Mouse (Mus musculus): ENCODE data around the gene Kcnj9. TPM values are rescaled to one million over a fixed set of nuclear protein-coding genes. Genes with fewer than 3 reads are reported as not detected.
A peak's percentile ranks its signal among the peaks of the same experiment; 100 is the strongest.

Kcnj9 gene
- total RNA-seq (2022): not detected

DNA sequence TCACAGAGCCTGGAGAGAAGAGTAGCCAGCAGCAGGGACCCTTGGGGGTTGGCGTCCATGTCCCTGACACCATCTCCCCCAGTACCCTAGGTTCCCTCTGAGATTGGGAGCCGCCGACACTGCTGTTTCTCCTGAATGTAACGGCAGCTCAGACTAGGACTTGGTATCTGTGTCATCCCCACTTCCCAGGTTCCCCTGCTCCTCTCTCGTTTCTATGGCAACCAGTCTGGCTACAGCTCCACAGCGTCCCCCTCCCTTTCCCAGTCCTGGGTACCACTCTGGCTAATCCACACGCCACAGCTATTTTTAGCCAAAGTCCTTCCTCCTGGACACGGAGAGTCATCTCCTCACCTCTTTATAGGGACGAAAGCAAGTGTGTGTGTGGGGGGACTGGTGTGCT is at the start of gene Kcnj9:
Kcnj9 (minus strand) TSS at position 188 of the 400 bp plus-strand sequence.
- no peak for DNase-seq (ENCODE audit: low spot score in 2 of 2)

DNA sequence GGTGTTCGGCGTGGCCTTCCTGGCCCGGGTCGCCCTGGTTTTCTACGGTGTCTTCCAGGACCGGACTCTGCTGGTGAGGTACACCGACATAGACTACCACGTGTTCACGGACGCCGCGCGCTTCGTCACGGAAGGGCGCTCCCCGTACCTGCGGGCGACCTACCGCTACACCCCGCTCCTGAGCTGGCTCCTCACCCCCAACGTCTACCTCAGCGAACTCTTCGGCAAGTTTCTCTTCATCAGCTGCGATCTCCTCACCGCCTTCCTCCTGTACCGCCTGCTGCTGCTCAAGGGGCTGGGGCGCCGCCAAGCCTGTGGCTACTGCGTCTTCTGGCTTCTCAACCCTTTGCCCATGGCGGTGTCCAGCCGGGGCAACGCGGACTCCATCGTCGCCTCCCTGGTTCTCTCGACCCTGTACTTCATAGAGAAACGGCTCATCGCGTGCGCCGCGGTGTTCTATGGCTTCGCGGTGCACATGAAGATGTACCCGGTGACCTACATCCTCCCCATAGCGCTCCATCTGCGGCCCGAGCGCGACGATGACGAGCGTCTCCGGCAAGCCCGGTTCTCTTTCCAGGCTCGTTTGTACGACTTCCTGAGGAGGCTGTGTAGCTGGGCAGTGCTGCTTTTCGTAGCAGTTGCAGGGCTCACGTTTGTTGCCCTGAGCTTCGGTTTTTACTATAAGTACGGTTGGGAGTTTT is 47.8 kb upstream of the Kcnj9 start:
- DNase-seq (ENCODE audit: low spot score in 2 of 2): no peak

DNA sequence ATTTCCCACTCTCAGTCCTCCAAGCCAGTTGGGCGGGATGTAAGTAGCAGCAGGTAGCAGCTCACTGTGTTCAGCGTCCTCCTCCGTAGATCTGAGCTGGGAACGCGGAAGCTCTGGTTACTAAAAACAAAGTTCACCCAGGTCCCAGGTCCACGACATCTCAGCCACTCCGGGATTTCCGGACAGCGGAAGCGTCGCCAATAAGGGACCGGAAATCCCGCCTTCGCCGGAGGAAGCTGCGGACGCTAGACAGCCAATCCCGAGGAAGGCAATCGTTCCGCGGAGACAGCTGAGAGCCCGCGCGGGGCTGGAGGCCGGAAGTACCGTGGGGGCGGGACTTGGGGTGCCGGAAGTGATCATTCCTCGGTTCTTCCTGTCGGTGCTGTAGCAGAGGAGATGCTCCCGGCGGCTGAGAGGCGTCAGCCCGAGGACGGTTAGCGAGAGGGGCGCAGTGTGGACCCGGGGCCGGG is 47.1 kb upstream of the Kcnj9 start, which contains the start of gene Pigm:
Pigm (plus strand) TSS at position 349 of the 470 bp plus-strand sequence.
- DNase-seq (ENCODE audit: low spot score in 2 of 2): peak; percentile 95 to 96

DNA sequence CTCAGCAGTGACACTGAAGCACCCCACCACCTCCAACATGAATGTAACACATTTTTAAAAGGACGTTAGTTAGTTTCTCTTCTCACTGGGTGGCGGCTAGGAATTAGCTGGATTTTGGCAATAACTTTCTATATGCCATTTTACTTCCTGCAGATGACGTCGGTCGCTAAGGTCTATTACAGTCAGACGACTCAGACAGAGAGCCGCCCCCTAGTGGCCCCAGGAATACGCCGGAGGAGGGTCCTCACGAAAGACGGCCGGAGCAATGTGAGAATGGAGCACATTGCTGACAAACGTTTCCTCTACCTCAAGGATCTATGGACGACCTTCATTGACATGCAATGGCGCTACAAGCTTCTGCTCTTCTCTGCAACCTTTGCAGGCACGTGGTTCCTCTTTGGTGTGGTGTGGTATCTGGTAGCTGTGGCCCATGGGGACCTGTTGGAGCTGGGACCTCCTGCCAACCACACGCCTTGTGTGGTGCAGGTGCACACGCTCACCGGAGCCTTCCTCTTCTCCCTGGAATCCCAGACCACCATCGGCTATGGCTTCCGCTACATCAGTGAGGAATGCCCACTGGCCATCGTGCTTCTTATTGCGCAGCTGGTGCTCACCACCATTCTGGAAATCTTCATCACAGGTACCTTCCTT is 39.8 kb upstream of the Kcnj9 start:
- no peak for DNase-seq (ENCODE audit: low spot score in 2 of 2)

DNA sequence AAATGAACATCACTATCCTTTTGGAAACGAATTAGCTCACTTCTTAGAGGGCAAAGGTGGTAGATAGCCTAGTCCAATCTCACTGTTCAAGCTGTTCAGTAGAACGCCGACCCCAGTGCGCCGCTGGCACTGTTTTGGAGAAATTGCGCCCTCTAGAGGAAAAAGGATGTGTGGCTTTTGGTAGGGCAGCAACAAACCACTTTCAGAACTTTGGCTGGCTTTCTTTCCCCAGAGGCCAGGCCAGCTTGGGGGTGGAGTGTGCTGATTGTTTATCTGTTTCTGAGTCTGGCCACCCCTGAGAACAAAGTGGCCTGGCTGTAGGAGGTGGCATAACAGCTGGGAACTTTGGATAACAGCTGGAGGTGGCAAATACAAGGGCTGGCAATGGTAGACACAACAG is 35.6 kb upstream of the Kcnj9 start:
- DNase-seq (ENCODE audit: low spot score in 2 of 2): no peak

DNA sequence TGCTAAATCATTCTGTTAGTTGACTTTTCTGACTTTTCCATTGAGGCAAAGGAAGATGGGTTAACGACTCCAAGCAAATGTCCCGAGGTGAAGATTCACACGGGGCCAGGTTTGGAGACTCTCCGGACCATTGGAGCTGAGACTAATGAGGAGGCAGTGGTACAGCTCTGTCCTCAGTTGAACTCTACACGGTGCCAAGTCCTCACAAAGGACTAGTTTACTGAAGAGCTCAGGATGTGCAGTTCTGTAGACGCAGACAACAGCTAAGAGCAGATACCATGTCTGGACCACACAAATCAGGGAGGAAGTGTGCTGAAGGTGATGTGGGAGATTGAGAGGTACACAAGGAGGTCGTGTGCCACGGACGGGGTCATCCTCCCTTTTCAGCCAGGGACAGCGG is 29.2 kb upstream of the Kcnj9 start:
- no peak for DNase-seq (ENCODE audit: low spot score in 2 of 2)

DNA sequence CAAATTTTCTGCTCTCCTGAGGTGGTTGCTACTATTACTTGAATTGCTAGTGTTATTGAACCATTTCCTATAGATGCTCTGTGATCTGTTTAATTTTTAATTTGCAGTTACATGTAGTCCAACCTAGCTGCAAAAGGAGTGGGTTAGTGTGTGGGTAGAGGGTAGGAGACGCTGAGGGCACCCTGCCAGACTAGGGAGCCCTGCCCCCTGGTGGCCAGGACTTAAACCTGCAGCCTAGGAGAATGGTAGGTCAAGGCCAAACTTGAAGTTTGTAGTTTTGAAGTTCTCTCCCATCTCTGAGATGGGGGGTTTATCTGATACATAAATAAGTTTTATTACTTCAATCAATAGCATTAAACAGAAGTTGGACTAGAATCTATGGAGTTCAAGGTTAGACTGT is 28.4 kb upstream of the Kcnj9 start:
- no peak for DNase-seq (ENCODE audit: low spot score in 2 of 2)

DNA sequence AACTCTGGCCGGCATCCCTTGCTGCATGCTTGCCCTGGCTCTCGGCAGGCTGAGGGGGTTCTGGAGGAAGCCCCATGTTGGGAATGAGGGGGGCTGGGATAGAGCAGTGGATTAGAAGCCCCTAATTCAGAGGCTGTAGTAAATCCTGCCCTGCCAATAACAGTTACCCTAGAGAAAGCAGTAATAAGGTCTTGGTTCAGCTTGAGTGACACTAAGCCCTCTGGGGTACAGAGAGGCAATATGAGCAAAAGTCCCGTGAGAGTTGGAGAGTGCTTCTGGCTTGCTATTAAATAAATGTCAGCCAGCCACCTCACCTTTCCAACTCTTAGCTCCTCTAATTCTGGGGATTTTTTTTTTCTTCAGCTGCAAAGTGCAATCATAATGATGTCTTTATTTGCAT is 26.2 kb upstream of the Kcnj9 start:
- no peak for DNase-seq (ENCODE audit: low spot score in 2 of 2)

DNA sequence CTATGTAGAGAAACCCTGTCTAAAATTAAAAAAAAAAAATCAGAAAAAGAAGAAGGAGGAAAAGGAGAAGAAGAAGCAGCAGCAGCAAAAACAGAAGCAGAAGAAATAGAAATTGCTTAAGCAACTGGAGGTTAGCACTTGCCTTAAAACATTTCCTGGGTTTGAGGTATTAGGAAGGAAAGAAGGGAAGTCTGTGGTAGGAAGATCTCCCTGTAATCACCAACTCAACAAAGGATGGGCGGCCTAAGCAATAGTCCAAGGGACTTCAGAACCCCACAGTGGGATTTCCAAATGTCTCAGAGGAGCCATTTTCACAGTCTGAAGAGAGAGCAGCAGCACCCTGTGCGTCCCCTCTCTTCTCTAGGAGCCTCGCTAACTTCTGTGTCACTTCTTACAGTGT is 23.3 kb upstream of the Kcnj9 start:
- DNase-seq (ENCODE audit: low spot score in 2 of 2): no peak

DNA sequence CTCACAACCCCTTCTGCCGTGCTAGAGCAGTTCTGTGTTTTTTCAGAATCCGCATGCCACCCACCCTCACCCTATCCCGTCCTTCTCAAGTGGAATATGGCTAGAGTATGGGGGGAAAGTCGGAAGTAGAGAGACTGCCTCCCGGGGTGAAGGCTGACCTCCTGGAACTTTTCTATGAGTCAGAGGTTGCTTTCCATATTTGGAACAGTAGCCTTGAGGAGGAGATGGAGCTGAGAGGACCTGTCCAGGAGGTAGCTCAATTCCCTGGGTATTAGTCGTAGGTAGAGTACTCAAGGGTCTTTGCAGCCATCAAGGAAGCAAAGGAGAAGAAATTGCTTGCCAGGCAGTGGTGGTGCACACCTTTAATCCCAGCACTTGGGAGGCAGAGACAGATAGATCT is 22.9 kb upstream of the Kcnj9 start:
- no peak for DNase-seq (ENCODE audit: low spot score in 2 of 2)

DNA sequence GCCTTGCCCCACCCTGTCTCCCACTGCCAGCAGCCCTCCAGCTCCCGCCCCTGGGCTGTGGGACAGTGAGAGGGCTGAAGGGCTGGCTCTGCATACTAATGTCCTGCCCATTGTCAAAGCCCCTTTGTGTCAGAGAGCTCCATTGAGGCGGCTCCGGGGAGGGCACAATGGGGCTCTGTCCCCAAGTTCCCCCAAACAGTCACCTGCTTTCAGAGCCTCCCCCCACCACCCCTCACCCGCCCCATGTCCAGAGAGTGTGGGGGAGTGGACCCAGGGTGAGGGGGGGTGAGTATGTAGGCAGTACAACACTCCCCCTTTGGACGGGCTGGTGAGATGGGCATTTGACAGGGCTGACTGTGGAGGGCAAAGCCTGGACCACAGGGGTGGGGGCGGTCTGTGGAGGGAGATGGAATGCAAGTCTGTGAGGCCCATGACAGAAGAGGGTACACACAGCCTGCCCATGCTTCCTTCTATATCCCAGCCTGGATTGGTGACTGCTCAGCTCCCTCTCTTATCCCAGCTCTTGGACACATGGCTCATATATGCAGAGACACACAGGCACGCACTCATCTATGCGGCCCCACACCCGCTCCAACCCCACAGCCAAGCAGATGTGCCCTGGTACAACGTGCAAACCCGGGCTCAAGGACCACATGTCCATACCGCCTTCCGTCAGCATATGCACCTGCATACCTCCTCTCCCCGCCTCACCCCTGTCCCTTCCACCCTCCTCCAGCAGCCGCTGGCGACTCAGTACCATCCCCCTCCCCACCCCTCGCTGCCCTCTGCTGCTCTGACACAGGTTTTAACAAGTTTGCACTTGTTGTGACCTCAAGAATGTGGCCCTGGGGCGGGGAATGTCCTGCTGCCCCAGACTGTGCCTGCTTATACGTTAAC is 21.0 kb upstream of the Kcnj9 start:
- no peak for DNase-seq (ENCODE audit: low spot score in 2 of 2)

DNA sequence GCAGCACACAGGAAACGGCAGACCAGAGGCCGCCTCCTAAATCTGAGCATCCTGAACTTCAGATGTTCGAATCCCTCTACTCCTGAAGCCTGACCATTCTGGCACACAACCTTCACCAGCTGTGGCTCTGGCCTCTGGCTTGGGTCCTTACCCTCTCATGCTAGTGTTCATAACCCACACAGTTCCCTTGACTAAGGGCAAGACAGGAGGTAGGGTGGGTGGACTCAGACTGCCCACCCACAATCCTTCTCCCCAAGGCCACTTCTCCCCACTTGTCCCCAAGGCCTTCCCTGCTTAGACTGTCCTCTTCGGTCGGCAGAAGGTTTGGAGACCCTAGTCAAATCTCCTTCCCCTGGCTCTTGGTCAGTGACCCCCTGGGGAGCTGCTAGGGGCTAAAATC is 20.4 kb upstream of the Kcnj9 start:
- DNase-seq (ENCODE audit: low spot score in 2 of 2): no peak

DNA sequence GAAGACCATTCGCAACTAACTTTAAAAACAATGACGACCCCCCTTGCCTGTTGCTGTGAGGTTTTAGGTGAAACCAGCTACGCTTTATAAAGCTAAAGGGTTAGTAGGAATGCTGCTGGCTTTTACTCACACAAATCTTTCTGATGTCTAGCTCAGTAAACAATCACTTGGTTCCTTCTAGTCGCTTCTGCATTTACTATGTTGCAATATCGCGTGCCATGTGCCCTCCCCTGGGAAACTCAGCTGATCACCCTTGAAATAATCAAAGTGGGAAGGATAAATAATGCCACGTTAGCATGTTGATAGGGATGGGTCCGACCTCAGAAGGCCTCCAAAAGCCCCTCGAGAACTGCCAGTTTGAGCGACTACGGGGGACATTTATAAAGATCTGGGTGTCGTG is 18.3 kb upstream of the Kcnj9 start:
- no peak for DNase-seq (ENCODE audit: low spot score in 2 of 2)

DNA sequence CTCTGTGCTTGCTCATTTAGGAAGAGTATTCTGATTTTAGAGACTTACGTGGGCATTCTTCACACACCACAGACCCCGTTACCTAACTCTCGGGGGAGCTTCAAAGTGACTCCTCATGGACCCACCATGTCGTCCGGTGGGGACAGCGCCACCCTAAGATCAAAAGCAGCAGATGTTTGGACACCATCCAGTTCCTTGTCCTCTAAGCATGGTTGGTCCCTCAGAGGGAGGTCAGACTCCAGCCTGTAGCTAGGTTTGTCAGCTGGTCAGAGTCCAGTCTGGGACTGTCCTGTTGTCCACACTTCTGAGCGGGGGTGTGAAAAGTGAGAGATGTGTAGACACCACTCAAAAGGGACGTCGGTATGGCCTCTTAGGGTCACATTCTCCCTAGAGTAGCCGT is 17.6 kb upstream of the Kcnj9 start:
- DNase-seq (ENCODE audit: low spot score in 2 of 2): no peak

DNA sequence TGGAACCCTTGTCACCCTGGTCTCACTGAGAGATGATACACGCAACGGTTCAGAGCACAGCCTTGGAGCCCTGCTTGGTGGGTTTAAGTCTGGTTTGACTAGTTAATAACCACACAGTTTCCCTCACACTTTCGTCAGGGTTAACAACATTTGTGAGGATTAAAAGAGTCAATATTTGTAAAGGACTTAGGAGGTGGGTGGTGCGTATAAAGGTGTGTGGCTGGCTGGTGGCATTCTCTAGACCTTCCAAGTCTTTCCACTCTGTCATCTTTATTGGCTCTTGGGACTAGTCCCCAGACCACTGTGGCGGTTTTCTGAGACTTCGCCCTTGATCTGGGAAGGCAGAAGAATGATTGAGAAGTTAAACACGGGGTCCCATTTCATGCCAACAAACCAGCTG is 15.7 kb upstream of the Kcnj9 start:
- no peak for DNase-seq (ENCODE audit: low spot score in 2 of 2)

DNA sequence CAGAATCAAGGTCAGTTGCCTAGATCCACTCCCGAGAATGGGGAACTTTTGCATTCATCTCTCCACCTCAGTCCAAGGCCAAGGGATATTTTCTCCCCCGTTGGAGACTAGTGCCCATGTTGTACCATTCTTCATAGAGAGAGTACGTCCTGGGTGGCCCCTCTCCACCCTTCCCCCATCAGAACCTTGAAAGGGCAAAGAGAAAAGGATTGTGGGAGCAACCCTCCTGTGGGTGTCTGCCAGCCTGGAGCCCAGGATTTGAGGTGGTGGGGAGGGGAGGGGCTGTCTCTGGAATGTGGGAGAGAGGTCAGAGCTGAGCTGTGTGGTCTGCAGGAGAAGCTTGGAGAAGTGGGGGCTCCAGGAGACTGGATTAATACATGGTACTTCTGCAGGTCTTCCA is 14.8 kb upstream of the Kcnj9 start:
- no peak for DNase-seq (ENCODE audit: low spot score in 2 of 2)

DNA sequence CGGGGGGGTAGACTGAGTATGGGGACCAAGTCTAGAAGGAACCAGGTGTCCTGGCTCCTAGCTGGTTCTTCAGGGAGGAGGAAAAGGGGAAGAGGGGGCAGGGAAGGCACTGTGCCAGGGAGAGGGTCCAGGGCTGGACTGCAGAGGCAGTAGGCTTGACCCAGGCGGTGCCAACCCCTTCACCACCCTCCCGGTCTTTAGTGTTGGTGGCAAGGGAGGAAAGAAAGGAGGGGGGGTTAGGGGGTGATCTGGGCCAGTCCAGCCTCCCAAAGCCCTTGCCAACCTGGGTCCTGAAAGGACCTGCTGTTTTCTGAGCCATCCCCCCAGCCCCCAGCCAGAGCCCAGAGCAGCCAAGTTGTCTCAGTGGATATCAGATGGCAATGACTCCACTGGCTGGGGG is 13.6 kb upstream of the Kcnj9 start:
- no peak for DNase-seq (ENCODE audit: low spot score in 2 of 2)

DNA sequence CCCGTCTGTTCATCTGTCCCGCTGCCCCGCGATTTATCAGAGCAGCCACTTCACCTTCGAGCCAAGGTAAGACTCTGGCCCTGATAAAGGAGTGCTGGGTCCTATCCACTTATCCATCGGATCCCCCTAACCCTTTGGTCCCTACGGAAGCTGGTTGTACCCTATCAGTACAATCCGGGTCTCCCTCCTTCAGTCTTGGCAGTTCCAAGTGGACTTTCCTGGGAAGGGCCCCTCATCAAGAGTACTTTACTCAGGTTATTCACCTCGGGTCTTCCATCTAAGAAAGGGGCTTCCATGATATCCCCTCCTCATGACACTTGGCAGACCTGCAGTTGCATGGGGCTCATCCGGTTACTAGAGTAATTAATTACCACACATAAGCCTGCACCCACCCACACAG is 12.3 kb upstream of the Kcnj9 start:
- no peak for DNase-seq (ENCODE audit: low spot score in 2 of 2)

DNA sequence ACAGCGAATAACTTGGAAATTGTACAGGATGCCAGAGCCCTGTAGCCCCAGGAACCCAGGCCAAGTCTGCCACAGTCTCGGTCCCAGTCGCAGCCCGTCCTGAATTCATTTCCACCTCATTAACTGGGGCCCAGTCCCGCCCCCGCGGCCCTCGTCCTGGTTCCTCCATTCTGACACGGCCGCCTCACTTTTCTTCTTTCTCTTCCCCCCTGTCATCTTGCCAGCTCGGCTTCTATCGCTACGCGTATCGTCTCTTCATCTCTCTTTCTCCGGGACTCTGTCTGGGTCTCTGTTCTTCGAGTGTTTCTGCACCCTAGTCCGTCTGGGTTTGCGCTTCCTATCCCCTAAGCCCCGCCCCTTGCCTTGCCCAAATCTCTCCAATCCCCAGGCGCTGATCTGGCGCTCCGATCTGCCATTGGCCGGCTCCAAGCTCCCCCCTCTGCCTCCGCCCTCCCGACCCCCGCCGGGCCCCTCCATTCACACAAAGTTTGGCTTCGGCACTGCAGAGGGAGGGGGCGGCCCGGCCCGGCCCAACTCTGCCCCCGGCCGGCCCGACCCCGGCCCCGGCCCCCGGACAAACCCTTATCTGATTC is 11.7 kb upstream of the Kcnj9 start, which contains the start of gene Kcnj10:
Kcnj10 (plus strand) TSS at position 482 of the 593 bp plus-strand sequence.
- DNase-seq (ENCODE audit: low spot score in 2 of 2): peak in 1 of 2 experiments; percentile 27

DNA sequence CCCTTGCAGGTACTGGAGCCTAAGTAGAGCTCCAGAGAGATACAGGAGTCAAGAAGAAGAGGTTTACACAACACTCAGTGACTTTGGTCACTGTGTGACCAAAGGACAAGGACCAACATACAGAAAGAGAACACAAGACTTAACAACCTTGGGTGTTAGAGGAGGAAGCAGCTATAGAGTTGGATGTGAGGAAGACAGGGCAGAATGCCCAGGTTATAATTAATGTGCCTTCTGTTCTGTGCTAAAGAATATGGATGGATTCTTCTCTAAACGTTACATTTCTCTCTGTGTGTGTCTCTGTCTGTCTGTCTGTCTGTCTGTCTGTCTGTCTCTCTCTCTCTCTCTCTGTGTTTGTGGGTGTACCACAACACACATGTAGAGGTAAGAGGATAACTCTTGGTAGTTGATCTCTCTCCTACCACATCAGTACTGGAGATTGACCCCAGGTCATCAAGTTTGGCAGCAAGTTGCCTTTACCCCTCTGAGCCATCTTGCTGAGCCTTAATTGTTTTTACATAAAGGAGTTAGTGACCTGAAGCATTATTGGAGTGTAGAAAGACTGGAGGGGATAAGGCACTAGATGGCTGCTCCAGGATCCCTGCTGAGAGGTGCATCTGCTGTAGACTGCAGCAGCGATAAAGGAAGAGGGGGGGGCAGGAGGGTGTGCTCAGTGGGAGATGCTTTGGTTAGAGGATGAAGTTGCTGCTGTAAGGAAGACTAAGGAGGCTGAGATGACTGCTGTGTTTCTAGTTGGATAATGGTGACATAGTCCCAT is 8.5 kb upstream of the Kcnj9 start:
- no peak for DNase-seq (ENCODE audit: low spot score in 2 of 2)

DNA sequence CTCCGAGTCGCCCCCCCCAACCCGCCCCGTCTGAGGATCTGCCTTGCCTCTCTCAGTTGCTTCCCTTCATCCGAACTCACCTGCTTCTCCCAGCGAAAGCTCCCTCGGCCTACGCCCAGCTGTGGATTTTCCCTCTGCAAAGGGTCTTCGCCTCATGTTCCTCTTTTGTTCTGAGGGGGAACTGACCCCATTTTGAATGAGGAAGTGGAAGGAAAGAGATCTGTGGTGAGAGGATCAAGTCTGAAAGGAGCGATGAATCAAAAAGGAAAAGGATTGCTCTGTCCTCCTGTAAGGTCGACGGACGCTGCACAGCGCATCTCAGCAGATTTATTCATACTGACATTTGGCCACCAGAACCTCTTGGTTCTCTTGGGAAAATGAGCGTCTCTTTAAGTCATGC is 6.7 kb upstream of the Kcnj9 start:
- no peak for DNase-seq (ENCODE audit: low spot score in 2 of 2)

All from gastrocnemius, adult 8-10 months (tissue).